30 mouse cellular contexts compared by ENCODE assay signal in genomic region chr5:128424213-128424612, GRCm38 (mm10). TPM values are rescaled to one million over a fixed set of nuclear protein-coding genes. Genes with fewer than 3 reads are reported as not detected.
DNase-seq lines count a peak whose midpoint lies in the region; ATAC-seq lines count a peak whose summit lies in the region.
"Had no signal": no experiment of that assay in that cellular context is flagged by ENCODE, and none has a peak within 500 bp of the region (broad histone marks: within the 10 kb centered on the region; RNA-seq: fewer than 3 reads in every experiment).

No protein-coding gene starts in this region.

- ATAC-seq in lung, embryonic 16.5 days (ENCODE audit: low read depth), result peak; percentile 54; the same call in 1 of the 2 replicates
- ATAC-seq: forebrain, embryonic 15.5 days; Patski had no signal

- peaks cover 3% of the 10 kb centered on the region for H3K9me3 ChIP-seq in lung, embryonic 16.5 days (ENCODE audit: control insufficient read depth, low read length)
- H3K9me3 ChIP-seq: forebrain, embryonic 12.5 days; forebrain, embryonic 15.5 days; hindbrain, embryonic 15.5 days had no signal

- H3K27me3 ChIP-seq in lung, embryonic 16.5 days (ENCODE audit: control insufficient read depth, insufficient read depth, low read depth, low read length), result no peaks in the 10 kb centered on the region
- H3K27me3 ChIP-seq: CH12.LX; forebrain, embryonic 15.5 days; Patski had no signal

- H3K4me2 ChIP-seq in lung, embryonic 16.5 days (ENCODE audit: low read depth, low read length), result no peak overlapping the region
- H3K4me2 ChIP-seq: embryonic facial prominence, embryonic 13.5 days; forebrain, embryonic 12.5 days; forebrain, embryonic 15.5 days; heart, embryonic 11.5 days; hindbrain, embryonic 12.5 days; hindbrain, embryonic 15.5 days had no signal

- DNase-seq in layer of hippocampus, adult 9-11 months, result peak; percentile 39
- no peak for DNase-seq in layer of hippocampus, adult 8-10 months (ENCODE audit: low spot score in 2 of 2)
- DNase-seq in lung, postnatal 4 days, result no peak
- DNase-seq in right cerebral cortex, postnatal 25 days, result peak; percentile 28
- no peak for DNase-seq in right cerebral cortex, postnatal 36 days (ENCODE audit: low spot score in 2 of 2)
- DNase-seq: adrenal gland, postnatal 10 days; adrenal gland, postnatal 36 days; B cell, adult 2 months; cerebellum, adult 11 months; cerebellum, adult 8-10 months; cerebellum, postnatal 10 days; cerebellum, postnatal 36 days; embryo, embryonic 11 days; gastrocnemius, adult 2 months; gastrocnemius, postnatal 14 days; heart, adult 11 months had no signal

- no peak overlapping the region for H3K9ac ChIP-seq in lung, embryonic 16.5 days (ENCODE audit: low read length)
- H3K9ac ChIP-seq: embryonic facial prominence, embryonic 13.5 days; forebrain, embryonic 12.5 days; forebrain, embryonic 15.5 days; hindbrain, embryonic 12.5 days; hindbrain, embryonic 15.5 days had no signal

- no peak overlapping the region for H3K4me3 ChIP-seq in lung, embryonic 16.5 days (ENCODE audit: low read length)
- H3K4me3 ChIP-seq: embryonic facial prominence, embryonic 10.5 days; embryonic facial prominence, embryonic 13.5 days; erythroblast, embryonic 14.5 days; forebrain, embryonic 12.5 days; forebrain, embryonic 15.5 days; gastrocnemius, adult 2 months; hindbrain, embryonic 12.5 days; hindbrain, embryonic 15.5 days had no signal

- H3K27ac ChIP-seq in lung, embryonic 16.5 days (ENCODE audit: low read length), result peak overlapping the region; percentile 77
- H3K27ac ChIP-seq: embryonic facial prominence, embryonic 10.5 days; embryonic facial prominence, embryonic 13.5 days; forebrain, embryonic 12.5 days; forebrain, embryonic 15.5 days; gastrocnemius, adult 2 months; hindbrain, embryonic 12.5 days; hindbrain, embryonic 15.5 days had no signal

- no peaks in the 10 kb centered on the region for H3K36me3 ChIP-seq in lung, embryonic 16.5 days (ENCODE audit: control insufficient read depth, insufficient read depth, low read length)
- H3K36me3 ChIP-seq: embryonic facial prominence, embryonic 10.5 days; embryonic facial prominence, embryonic 13.5 days; forebrain, embryonic 12.5 days; forebrain, embryonic 15.5 days; G1E; hindbrain, embryonic 12.5 days; hindbrain, embryonic 15.5 days had no signal

- H3K4me1 ChIP-seq in lung, embryonic 16.5 days (replicated peaks; ENCODE audit: control insufficient read depth, insufficient read depth, low read length), result no peaks in the 10 kb centered on the region; the same call in 1 of the 2 replicates
- H3K4me1 ChIP-seq: embryonic facial prominence, embryonic 10.5 days; embryonic facial prominence, embryonic 13.5 days; forebrain, embryonic 12.5 days; hindbrain, embryonic 12.5 days; hindbrain, embryonic 15.5 days had no signal

- WGBS in lung, embryonic 16.5 days, result 59% methylated on average over 2 of the region's 2 CpGs

RNA-seq across cellular contexts. Expression of gene Tmem132d, which starts 8.7 kb away (rescaled TPM):
- total RNA-seq in layer of hippocampus, adult 8-10 months (2022), result 10 to 100 TPM; 20.3 to 21.2 (median 20.8) TPM
- 0.69 and 0.98 TPM in 2 replicates for polyA plus RNA-seq in lung, embryonic 16.5 days (2015; fragmentation: Nextera tagmentation; extraction: Ambion mirVana)
- total RNA-seq: CH12.LX; heart, adult 8-10 months; hematopoietic stem cell, adult 5-6 weeks had no signal
- polyA plus RNA-seq: erythroblast, embryonic 14.5 days; G1E; Patski had no signal

Comparison
In these comparisons a context has a peak if more than half of its experiments do, and no peak if none do; other contexts are left out.
1. DNase-seq: peak in layer of hippocampus, adult 9-11 months (single experiment) and right cerebral cortex, postnatal 25 days (single experiment); none in layer of hippocampus, adult 8-10 months (0 of 2), lung, postnatal 4 days (0 of 2) and right cerebral cortex, postnatal 36 days (0 of 2).